Mouse (Mus musculus) megakaryocyte, embryonic 14.5 days (primary cell): Measurements from ENCODE around the gene Bdh1. TPM values are rescaled to one million over a fixed set of nuclear protein-coding genes. Genes with fewer than 3 reads are reported as not detected.

Experiments
- H3K27me3 ChIP-seq: replicated peaks from 2 replicates; pipeline ENCODE3; 2012; ENCODE audit warnings: inconsistent platforms
- H3K36me3 ChIP-seq: replicated peaks from 2 replicates; pipeline ENCODE3; 2012; ENCODE audit warnings: low read length, inconsistent platforms, mixed read lengths
- H3K4me1 ChIP-seq: 2 replicates; pipeline ENCODE4 v1.6.1; 2012; ENCODE audit warnings: inconsistent platforms
- H3K4me3 ChIP-seq: replicated peaks from 2 replicates; pipeline ENCODE3; 2012; ENCODE audit warnings: moderate library complexity, mild to moderate bottlenecking, inconsistent platforms
- H3K9me3 ChIP-seq: 2 replicates; pipeline ENCODE4 v1.6.1; 2012; ENCODE audit warnings: inconsistent platforms
- FLI1 ChIP-seq: IDR thresholded peaks from 2 replicates; pipeline ENCODE4 v1.6.1; 2012; ENCODE audit warnings: low read length, inconsistent platforms, mixed read lengths
- GATA1 ChIP-seq: IDR thresholded peaks from 3 replicates; pipeline ENCODE4 v1.6.1; 2012; ENCODE audit warnings: mixed read lengths, low read length, inconsistent platforms, borderline replicate concordance
- polyA plus RNA-seq: library from polyadenylated mRNA; stranded (reverse); fragments of >175 nt; gene quantifications from 2 replicates; pipeline ENCODE4 v1.2.3, GENCODE M21; 2012; ENCODE audit warnings: low replicate concordance; ENCODE audit not compliant: insufficient read depth

The Bdh1 gene
- polyA plus RNA-seq, 1 experiment: 9.9 TPM

GRCm38 (mm10) chr16:31507794-31508526 lies 85.9 kb downstream of the Bdh1 start:
- Histone ChIP-seq H3K27me3 (peaks cover 14% of the 10 kb centered on the region), H3K4me3 (no peak overlapping the region), H3K9me3 (0 out of 2 replicates have a peak, but pooled peaks cover 6% of the 10 kb centered on the region), H3K36me3 (no peaks in the 10 kb centered on the region), H3K4me1 (peaks cover 21% of the 10 kb centered on the region)
- no peak for TF ChIP-seq GATA1
- TF ChIP-seq FLI1: no peak

Other genes with a start within 250 kb of the Bdh1 start
- gene Acap2, start 221.0 kb upstream of the Bdh1 start, polyA plus RNA-seq: 1.0 and 2.2 TPM in 2 replicates
- 50.5 and 165 TPM in 2 replicates for gene Ppp1r2, start 147.0 kb upstream of the Bdh1 start, polyA plus RNA-seq
- gene Apod, start 107.5 kb upstream of the Bdh1 start, polyA plus RNA-seq: not detected in 2 replicates
- gene Dlg1, start 241.2 kb downstream of the Bdh1 start, polyA plus RNA-seq: 1.6 and 2.1 TPM in 2 replicates